9 mouse cellular contexts compared by ENCODE assay signal in the genomic region with DNA sequence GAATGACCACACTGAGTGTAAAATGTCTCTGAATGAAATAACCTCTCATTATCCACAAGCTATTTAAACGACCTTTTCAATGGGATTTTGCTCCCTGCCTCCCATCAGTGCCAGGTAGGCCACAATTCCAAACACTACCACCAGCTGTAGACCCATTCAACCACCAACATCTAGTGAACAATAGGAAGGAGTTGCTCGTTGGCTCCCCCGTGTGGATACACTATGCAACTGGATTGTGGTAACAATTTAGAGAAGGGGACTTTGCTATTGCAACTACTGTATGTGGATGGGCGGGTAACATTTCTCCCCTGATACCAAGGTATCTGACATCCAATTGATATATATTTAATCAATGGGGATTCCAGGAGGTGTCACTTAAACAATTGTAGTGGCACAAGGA. TPM values are rescaled to one million over a fixed set of nuclear protein-coding genes. Genes with fewer than 3 reads are reported as not detected.
DNase-seq lines count a peak whose midpoint lies in the region; ATAC-seq and TF ChIP-seq lines count a peak whose summit lies in the region.
"Had no signal": no experiment of that assay in that cellular context is flagged by ENCODE, and none has a peak within 500 bp of the region (broad histone marks: within the 10 kb centered on the region; RNA-seq: fewer than 3 reads in every experiment).

No protein-coding gene starts in this region.

- ATAC-seq in forebrain, embryonic 15.5 days (replicated peaks): no peak

- no peak overlapping the region for H3K27ac ChIP-seq in forebrain, embryonic 10.5 days
- H3K27ac ChIP-seq in forebrain, embryonic 15.5 days (replicated peaks): no peak overlapping the region
- no peak overlapping the region for H3K27ac ChIP-seq in cortical plate, adult 2 months (ENCODE audit: insufficient read depth, low read length)
- H3K27ac ChIP-seq: heart, embryonic 15.5 days had no signal

- H3K4me2 ChIP-seq in forebrain, embryonic 15.5 days (replicated peaks): no peak overlapping the region
- H3K4me2 ChIP-seq: heart, embryonic 15.5 days had no signal

- TF ChIP-seq CTCF in cortical plate, adult 2 months (IDR thresholded peaks at IDR 0.05; ENCODE audit: extremely low read depth, insufficient read depth, low read length): peak; percentile 66; the same call in 1 of the 2 replicates
- TF ChIP-seq CTCF in lung, adult 2 months (IDR thresholded peaks at IDR 0.05; ENCODE audit: insufficient read depth, low read length): peak; percentile 41

- 37% methylated on average over 4 of the region's 4 CpGs for WGBS in forebrain, embryonic 10.5 days
- 36% methylated on average over 4 of the region's 4 CpGs for WGBS in forebrain, embryonic 15.5 days
- WGBS in lung, adult 2 months: 28% methylated on average over 4 of the region's 4 CpGs

- H3K4me3 ChIP-seq in forebrain, embryonic 10.5 days: no peak overlapping the region
- H3K4me3 ChIP-seq in forebrain, embryonic 15.5 days: no peak overlapping the region
- no peak overlapping the region for H3K4me3 ChIP-seq in cortical plate, adult 2 months (ENCODE audit: insufficient read depth, low read length)
- H3K4me3 ChIP-seq in lung, adult 2 months (replicated peaks; ENCODE audit: extremely low read depth, low read depth, low read length): no peak overlapping the region
- H3K4me3 ChIP-seq: heart, embryonic 15.5 days had no signal

- no peak for TF ChIP-seq POLR2A in cortical plate, adult 2 months (IDR thresholded peaks at IDR 0.05; ENCODE audit: extremely low read depth, insufficient read depth, low read length)
- no peak for TF ChIP-seq POLR2A in lung, adult 2 months (IDR thresholded peaks at IDR 0.05; ENCODE audit: borderline replicate concordance, extremely low read depth, low read depth, low read length)

- H3K9me3 ChIP-seq in forebrain, embryonic 10.5 days: no peaks in the 10 kb centered on the region
- no peaks in the 10 kb centered on the region for H3K9me3 ChIP-seq in forebrain, embryonic 15.5 days
- H3K9me3 ChIP-seq: heart, embryonic 15.5 days had no signal

- no peaks in the 10 kb centered on the region for H3K4me1 ChIP-seq in forebrain, embryonic 10.5 days
- H3K4me1 ChIP-seq in forebrain, embryonic 15.5 days: no peaks in the 10 kb centered on the region
- no peaks in the 10 kb centered on the region for H3K4me1 ChIP-seq in cortical plate, adult 2 months (ENCODE audit: control insufficient read depth, insufficient read depth, low read length)
- no peaks in the 10 kb centered on the region for H3K4me1 ChIP-seq in lung, adult 2 months (ENCODE audit: control insufficient read depth, insufficient read depth, low read length)
- H3K4me1 ChIP-seq: heart, embryonic 15.5 days had no signal

- DNase-seq in forebrain, embryonic 10.5 days (ENCODE audit: extremely low spot score, low spot score): peak; percentile 40
- peak; percentile 34 for DNase-seq in urinary bladder, adult 2 months (ENCODE audit: low spot score)
- DNase-seq in urinary bladder, postnatal 10 days (ENCODE audit: low spot score): no peak
- peak; percentile 71 for DNase-seq in kidney, adult 9 months
- DNase-seq in lung, adult 2 months: peak; percentile 59
- DNase-seq in right cerebral cortex, postnatal 4 days: peak; percentile 66

- H3K9ac ChIP-seq in forebrain, embryonic 15.5 days (replicated peaks): no peak overlapping the region
- H3K9ac ChIP-seq: heart, embryonic 15.5 days had no signal

- no peaks in the 10 kb centered on the region for H3K27me3 ChIP-seq in forebrain, embryonic 10.5 days (ENCODE audit: poor library complexity, severe bottlenecking)
- no peaks in the 10 kb centered on the region for H3K27me3 ChIP-seq in forebrain, embryonic 15.5 days
- H3K27me3 ChIP-seq: heart, embryonic 15.5 days had no signal

- H3K36me3 ChIP-seq in forebrain, embryonic 10.5 days (replicated peaks): no peaks in the 10 kb centered on the region
- no peaks in the 10 kb centered on the region for H3K36me3 ChIP-seq in forebrain, embryonic 15.5 days
- H3K36me3 ChIP-seq: heart, embryonic 15.5 days had no signal

RNA-seq across cellular contexts. Expression of a gene that starts 31.2 kb away (rescaled TPM):
- not detected in 2 replicates for polyA plus RNA-seq in forebrain, embryonic 10.5 days (2016; fragmentation: Nextera tagmentation; extraction: Ambion mirVana)
- polyA plus RNA-seq in forebrain, embryonic 15.5 days (2015; fragmentation: Nextera tagmentation; extraction: Ambion mirVana): 1.3 and 1.5 TPM in 2 replicates
- polyA plus RNA-seq in urinary bladder, adult 2 months (2012; rRNA removed): not detected in 2 replicates
- polyA plus RNA-seq in cortical plate, adult 2 months (2012; rRNA removed): 0.38 and 0.50 TPM in 2 replicates
- 32.8 and 84.0 TPM in 2 replicates for polyA plus RNA-seq in lung, adult 2 months (2012; rRNA removed)

RNA-seq across cellular contexts. Expression of a gene that starts 47.4 kb away (rescaled TPM):
- polyA plus RNA-seq in forebrain, embryonic 10.5 days (2016; fragmentation: Nextera tagmentation; extraction: Ambion mirVana): 6.6 and 8.4 TPM in 2 replicates
- polyA plus RNA-seq in forebrain, embryonic 15.5 days (2015; fragmentation: Nextera tagmentation; extraction: Ambion mirVana): 9.0 and 9.7 TPM in 2 replicates
- 6.5 and 7.0 TPM in 2 replicates for polyA plus RNA-seq in urinary bladder, adult 2 months (2012; rRNA removed)
- polyA plus RNA-seq in cortical plate, adult 2 months (2012; rRNA removed): 5.7 and 6.2 TPM in 2 replicates
- polyA plus RNA-seq in lung, adult 2 months (2012; rRNA removed): 0.19 and 0.65 TPM in 2 replicates

Comparison
In these comparisons a context has a peak if more than half of its experiments do, and no peak if none do; other contexts are left out.
1. RNA of a gene that starts 31.2 kb away (polyA plus RNA-seq): 32.8 to 84.0 TPM in lung, adult 2 months; 1.3 to 1.5 TPM in forebrain, embryonic 15.5 days, 0.38 to 0.50 TPM in cortical plate, adult 2 months, not detected in forebrain, embryonic 10.5 days and not detected in urinary bladder, adult 2 months; every median in the first group is over 10 times any median in the second.